Mouse (Mus musculus) gastrocnemius, adult 2 months (tissue): Measurements from ENCODE around the gene Exoc4. TPM values are rescaled to one million over a fixed set of nuclear protein-coding genes. Genes with fewer than 3 reads are reported as not detected.

ENCODE experiments used
- DNase-seq: peaks from one replicate; pipeline ENCODE4 v3.0.0; 2022
- H3K27ac ChIP-seq: fragments of 200-600 bp; 2 replicates; pipeline ENCODE4 v1.8.1; 2022; ENCODE audit warnings: mild to moderate bottlenecking
- H3K4me3 ChIP-seq: fragments of 200-600 bp; 2 replicates; pipeline ENCODE4 v1.8.1; 2022; ENCODE audit warnings: mild to moderate bottlenecking, moderate library complexity
- CTCF ChIP-seq: fragments of 200-600 bp; IDR thresholded peaks from 2 replicates; pipeline ENCODE4 v1.8.1; 2022; ENCODE audit warnings: antibody characterized with exemption, mild to moderate bottlenecking, moderate library complexity
- intact Hi-C: fragments of 180-260 bp; cut with DNase I; formaldehyde crosslinking; loops from one replicate; pipeline ENCODE4 v1.15.1; 2025
- total RNA-seq, 2 experiments: library from RNA; stranded (reverse); gene quantifications; 2 replicates each; pipeline ENCODE4 v1.2.3; 2021

The Exoc4 gene
- total RNA-seq, 2 experiments from 2014 or later, result 43.6 to 51.4 TPM

DNA sequence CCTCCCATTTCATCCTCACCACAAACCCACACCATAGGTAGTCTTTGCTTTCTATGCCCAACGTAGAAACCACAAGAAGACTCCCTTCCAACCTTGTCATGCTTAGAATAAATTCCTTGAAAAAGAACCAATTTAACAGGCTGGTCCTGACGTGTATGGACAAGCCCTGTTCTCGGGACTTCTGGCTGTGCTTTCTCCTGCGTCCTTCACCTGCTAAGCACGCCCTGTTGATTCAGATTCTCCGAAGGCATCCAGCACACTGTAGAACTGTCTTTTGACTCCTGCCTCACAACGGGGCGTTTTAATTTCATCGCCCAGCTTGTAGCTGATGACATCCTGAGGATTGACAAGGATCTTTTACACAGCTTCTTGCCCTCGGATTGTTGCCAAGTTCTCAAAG, 727.7 kb downstream of the Exoc4 start:
- no peak for TF ChIP-seq CTCF
- no peak overlapping the region for H3K27ac ChIP-seq
- intact Hi-C loops, result no loop called here
- DNase-seq, result no peak
- no peak overlapping the region for H3K4me3 ChIP-seq

DNA sequence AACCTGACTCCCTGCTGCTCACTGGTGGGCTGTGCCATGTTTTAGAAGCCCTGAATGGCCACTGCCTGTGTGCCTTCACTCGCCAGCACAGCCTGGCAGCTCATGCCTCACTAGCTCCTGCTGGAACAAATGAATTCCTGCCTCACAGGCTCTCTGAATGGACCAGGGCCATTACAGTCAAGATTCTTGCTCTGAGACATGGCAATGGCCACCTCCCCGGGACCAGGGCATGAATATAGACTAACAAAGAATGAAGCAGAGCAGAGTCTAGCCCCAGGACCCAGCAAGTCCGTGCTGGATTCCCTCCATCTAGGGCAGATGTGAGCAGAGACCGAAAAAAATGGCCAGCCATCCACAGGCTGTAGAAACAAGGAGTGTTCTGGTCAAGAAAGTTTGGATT, 728.6 kb downstream of the Exoc4 start:
- no peak for DNase-seq
- no peak for TF ChIP-seq CTCF
- Histone ChIP-seq H3K27ac (no peak overlapping the region), H3K4me3 (no peak overlapping the region)
- intact Hi-C loops, result no loop called here

DNA sequence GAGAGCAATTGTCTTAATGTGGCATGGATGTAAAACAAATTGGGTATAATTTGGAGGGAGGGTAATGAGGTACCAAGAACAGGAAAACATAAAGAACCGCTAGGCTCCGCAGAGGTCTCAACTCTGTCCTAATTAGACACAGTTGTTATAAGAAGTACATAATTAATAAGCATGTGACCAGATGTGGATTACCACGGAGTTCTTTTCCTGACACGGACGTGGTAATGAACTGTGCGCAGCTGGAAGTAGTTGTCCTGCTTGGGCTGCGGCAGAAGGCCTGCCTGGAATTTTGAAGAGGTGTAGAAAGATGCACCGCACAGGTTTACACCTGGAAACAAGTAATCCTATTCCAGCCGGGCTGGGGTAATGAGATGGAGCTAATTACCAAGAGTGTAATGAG, 729.0 kb downstream of the Exoc4 start:
- H3K27ac ChIP-seq, result no peak overlapping the region

DNA sequence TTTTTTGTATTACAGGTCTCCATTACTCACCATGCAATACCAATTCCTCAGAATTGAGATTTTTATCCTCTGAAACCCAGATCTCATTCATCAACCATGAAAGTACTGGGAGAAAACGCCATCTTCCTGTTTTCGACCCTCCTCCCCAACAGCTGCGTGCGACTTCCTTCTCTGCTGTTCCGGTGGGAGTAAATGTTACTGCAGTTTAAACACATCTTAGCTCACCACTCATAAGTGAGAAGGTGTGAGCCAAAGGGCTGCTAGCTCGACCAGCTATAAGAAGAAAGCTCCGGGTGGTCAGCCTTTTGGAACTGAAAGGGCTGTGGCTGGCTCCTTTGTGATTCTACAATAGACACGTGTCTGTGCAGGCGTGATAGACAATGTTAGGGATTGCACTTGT, 733.8 kb downstream of the Exoc4 start:
- intact Hi-C loops, result no loop called here
- no peak overlapping the region for H3K4me3 ChIP-seq
- H3K27ac ChIP-seq, result no peak overlapping the region
- DNase-seq, result no peak
- no peak for TF ChIP-seq CTCF

More for the DNA sequence above, 729.0 kb downstream of the Exoc4 start:
- no peak for TF ChIP-seq CTCF
- H3K4me3 ChIP-seq, result no peak overlapping the region
- DNase-seq, result no peak
- intact Hi-C loops, result no loop called here

DNA sequence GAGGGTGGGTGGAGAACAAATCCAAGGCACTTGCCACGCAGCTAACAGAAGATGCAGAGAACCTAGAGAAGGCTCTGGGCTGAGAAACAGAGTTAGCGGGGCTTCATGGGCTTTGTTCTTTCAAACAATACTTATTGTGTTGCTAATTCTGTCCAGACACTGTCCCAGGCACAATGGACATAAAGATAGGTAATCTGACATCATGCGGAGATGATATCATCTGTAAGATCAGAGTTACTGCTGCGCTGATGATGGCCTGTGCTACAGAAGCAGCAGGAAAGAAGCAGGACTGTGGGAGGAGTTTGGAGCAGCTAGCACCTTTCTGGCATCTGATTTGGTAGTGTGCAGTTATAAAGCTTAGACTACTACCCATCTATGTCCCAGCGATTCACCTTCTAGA, 738.2 kb downstream of the Exoc4 start:
- no peak for TF ChIP-seq CTCF
- intact Hi-C loops, result no loop called here
- Histone ChIP-seq H3K4me3 (no peak overlapping the region), H3K27ac (no peak overlapping the region)
- no peak for DNase-seq

DNA sequence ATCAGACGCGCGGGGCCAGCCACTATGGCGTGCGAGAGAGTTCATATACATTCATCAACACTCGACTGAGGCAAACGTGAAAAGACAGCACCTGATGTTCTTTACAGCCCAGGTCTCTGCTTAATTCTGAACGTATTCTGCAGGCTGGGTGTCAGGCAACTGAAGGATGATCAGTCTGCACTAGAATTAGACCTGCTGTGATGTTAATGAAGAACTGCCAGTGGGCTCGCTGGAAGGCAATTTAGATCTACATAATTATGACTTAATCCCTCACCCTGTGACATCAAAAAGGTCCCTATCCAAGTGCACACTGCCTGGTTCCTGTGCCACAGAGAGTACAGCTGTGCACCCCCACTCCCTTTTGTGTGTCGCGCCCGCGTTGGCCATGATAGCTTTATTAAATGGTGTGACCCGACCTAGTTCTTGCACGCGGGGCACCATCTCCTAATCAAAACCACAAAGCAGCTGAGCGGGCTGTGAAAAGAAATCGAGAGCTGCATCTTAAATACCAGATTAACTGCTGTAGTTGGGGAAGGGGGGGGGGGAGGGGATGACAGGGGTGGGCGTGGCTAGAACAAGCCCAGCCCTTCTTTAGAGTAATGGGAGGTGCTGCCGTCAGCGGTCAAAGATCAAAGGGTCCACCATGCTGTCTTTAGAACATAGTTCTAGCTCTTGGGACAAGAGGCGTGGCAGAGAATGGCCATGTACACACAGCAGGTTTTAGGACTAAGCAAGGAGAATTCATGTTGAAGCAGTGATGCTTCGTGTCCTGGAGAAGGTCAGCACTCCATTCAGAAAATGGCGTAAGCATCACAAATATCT, 743.5 kb downstream of the Exoc4 start:
- no peak overlapping the region for H3K4me3 ChIP-seq
- H3K27ac ChIP-seq, result no peak overlapping the region
- intact Hi-C loops, result no loop called here
- DNase-seq, result no peak
- TF ChIP-seq CTCF, result no peak

DNA sequence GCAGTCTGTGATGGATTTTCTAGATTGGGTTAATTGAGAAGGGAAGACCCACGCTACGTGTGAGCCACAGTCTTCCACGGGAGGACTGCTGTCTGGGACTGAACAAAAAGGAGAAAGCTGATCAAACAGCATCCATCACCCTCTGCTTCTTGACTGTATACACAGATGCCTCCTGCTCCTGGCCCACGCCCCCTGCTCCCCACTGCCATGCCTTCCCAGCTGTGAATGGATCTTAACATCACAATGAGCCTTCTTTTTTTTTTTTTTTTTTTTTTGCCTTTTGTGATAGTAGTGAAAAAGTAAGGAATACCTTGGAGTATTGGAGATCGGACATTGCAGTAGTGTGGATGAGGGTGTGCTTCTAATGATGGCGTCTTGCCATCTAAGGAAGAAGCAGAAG, 745.0 kb downstream of the Exoc4 start:
- Histone ChIP-seq H3K4me3 (no peak overlapping the region), H3K27ac (no peak overlapping the region)
- no peak for DNase-seq
- intact Hi-C loops, result no loop called here
- TF ChIP-seq CTCF, result no peak

DNA sequence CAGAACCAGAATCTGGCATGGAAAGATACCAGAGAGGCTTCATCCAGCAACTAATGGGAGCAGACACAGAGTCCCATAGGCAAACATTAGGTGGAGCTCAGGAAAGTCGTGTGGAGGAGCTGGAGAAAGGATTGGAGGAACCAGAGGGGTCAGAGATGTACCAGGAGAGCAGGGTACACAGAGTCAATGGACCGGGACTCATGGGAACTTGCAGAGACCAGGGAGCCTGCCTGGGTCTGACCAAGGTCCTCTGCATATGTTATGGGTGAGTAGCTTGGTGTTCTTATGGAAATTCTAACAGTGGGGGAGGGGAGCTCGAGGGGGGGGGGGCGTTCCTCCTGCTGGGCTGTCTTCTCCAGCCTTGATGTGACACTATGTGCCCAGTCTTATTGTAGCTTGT, 749.7 kb downstream of the Exoc4 start:
- no peak for TF ChIP-seq CTCF
- DNase-seq, result no peak
- Histone ChIP-seq H3K27ac (no peak overlapping the region), H3K4me3 (no peak overlapping the region)
- intact Hi-C loops, result no loop called here

DNA sequence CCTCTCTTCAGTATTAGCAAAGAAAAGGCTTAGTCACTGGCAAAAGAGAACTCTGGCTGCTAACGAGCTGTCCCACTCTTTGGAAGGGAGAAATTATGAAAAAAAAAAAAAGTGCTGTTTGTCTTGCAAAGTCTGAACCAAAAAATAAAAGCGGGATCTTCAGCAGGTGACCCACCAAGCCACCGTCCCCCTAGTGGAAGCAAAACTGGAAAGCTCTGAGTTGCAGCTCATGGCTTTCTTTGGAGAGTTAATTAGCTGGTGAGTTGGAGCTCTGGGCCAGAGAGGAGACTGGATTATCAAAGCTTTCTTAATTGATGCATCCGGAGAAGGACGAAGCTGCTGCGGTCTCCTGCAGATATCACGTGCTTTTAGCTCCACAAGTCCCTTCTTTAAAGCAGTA, 750.6 kb downstream of the Exoc4 start:
- no peak for TF ChIP-seq CTCF
- no peak for DNase-seq
- Histone ChIP-seq H3K4me3 (no peak overlapping the region), H3K27ac (no peak overlapping the region)
- intact Hi-C loops, result no loop called here

DNA sequence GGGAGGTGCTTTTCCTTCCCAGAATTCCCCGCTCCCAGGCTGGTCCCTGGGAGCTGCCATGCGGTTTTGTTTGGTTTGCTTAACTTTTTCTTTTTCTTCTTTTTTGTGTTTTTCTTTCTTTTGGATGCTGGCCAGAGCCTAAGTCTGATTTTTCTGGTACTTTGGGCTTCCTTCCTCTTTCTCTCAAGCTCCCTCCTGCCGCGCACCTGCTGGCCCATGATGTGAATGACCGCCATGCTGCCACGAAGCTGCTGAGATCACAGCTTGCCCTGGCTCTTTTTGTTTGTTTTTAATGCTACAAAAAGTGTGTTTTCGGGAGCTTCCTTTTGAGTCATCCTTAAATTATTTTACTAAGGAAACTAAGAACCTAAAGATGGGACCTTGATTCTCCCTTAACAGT, 751.8 kb downstream of the Exoc4 start:
- intact Hi-C loops, result no loop called here
- TF ChIP-seq CTCF, result no peak
- H3K27ac ChIP-seq, result no peak overlapping the region
- DNase-seq, result no peak
- no peak overlapping the region for H3K4me3 ChIP-seq

DNA sequence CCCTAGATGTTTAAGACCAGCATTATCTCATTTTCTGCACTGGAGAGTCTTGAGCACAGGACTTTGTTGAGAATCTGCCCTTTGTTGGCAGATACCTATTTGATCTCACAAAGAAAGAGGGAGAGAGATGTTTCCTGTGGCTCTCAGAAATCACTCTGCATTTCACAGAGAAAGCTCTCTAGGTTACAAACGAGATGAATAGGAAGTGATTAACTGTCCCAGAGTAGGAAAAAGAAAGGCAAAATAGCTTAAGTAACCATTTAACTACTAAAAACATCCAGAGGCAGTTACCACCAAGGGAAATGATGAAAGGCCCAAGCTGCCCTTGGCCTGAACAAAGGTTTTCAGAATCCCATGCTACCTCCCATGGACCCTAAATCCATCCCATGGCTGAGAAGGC, 754.1 kb downstream of the Exoc4 start:
- no peak for TF ChIP-seq CTCF
- Histone ChIP-seq H3K27ac (no peak overlapping the region), H3K4me3 (no peak overlapping the region)
- intact Hi-C loops, result no loop called here
- DNase-seq, result no peak

DNA sequence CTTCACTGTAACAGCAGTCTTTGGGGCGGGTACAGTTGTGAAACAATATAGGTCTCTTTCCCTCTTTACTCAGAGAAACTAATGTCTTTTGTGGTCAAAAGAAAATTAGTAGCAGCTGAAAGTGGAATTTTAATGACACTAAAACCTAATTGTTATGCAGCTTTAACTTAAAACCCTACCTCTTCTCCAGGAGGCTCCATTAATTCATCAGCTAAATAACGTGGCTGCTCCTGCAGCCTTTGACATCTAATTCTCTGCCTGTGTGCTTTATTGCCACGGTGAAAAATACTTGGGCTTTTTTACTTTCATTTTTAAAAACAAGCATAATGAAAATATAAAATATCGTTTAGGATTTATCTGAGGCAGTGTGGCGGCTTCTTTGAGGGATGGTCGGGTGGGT, 764.6 kb downstream of the Exoc4 start:
- TF ChIP-seq CTCF, result no peak
- DNase-seq, result no peak
- Histone ChIP-seq H3K27ac (no peak overlapping the region), H3K4me3 (no peak overlapping the region)
- intact Hi-C loops, result no loop called here

Other genes starting within 250 kb of the Exoc4 start
- gene Chchd3, start 188.8 kb upstream of the Exoc4 start, total RNA-seq, result 100 to 1,000 TPM; 397 to 478 TPM